Mouse (Mus musculus) liver, embryonic 14.5 days (tissue): Measurements from ENCODE around the gene Tnfaip8l1. TPM values are rescaled to one million over a fixed set of nuclear protein-coding genes. Genes with fewer than 3 reads are reported as not detected.
A peak's percentile ranks its signal among the peaks of the same experiment; 100 is the strongest.

Source experiments
- ATAC-seq: fragments of 200-750 bp; cut with Nextera tagmentation; 2 replicates; pipeline ENCODE4 v1.8.0; 2017; ENCODE audit warnings: moderate number of reproducible peaks, mild to moderate bottlenecking, moderate library complexity; ENCODE audit not compliant: insufficient read depth
- DNase-seq, 3 experiments: peaks; one replicate each; pipeline ENCODE4 v3.0.0-alpha.2; 2012 to 2013; ENCODE audit warnings: low read depth in 3 of 3, low spot score in 3 of 3
- H3K27ac ChIP-seq: fragments of 300-500 bp; sonication (generic); 2 replicates; pipeline ENCODE4 v1.5.1; 2014; ENCODE audit warnings: moderate library complexity, mild to moderate bottlenecking, control low read depth, inconsistent platforms
- H3K27me3 ChIP-seq: fragments of 300-500 bp; sonication (generic); 2 replicates; pipeline ENCODE4 v1.6.1; 2014; ENCODE audit warnings: mild to moderate bottlenecking, low read length, moderate library complexity; ENCODE audit not compliant: control insufficient read depth, insufficient read depth
- H3K36me3 ChIP-seq: fragments of 300-500 bp; sonication (generic); replicated peaks from 2 replicates; pipeline ENCODE4 v1.6.1; 2014; ENCODE audit warnings: low read depth; ENCODE audit not compliant: control insufficient read depth, insufficient read depth
- H3K4me1 ChIP-seq, 2 experiments: fragments of 200-500 bp in 1 of 2; fragments of 300-500 bp in 1 of 2; sonication (generic) in 1 of 2; replicated peaks; 2 replicates each; pipeline ENCODE4 v1.6.1; 2012 to 2014; ENCODE audit warnings: antibody characterized with exemption in 1 of 2, inconsistent platforms in 1 of 2, low read length in 1 of 2; ENCODE audit not compliant: control insufficient read depth in 2 of 2, insufficient read depth in 2 of 2
- H3K4me2 ChIP-seq: fragments of 300-500 bp; sonication (generic); 2 replicates; pipeline ENCODE4 v1.6.1; 2014; ENCODE audit warnings: low read depth, mild to moderate bottlenecking, control low read depth, moderate library complexity
- H3K4me3 ChIP-seq, 2 experiments: fragments of 200-500 bp in 1 of 2; fragments of 300-500 bp in 1 of 2; sonication (generic) in 1 of 2; 2 replicates each; pipeline ENCODE4 v1.5.1; 2012 to 2014; ENCODE audit warnings: low read depth in 2 of 2, low read length in 2 of 2, mild to moderate bottlenecking in 2 of 2, control low read depth in 1 of 2, inconsistent platforms in 1 of 2, moderate library complexity in 1 of 2; ENCODE audit not compliant: insufficient read depth in 1 of 2
- H3K9ac ChIP-seq: fragments of 300-500 bp; sonication (generic); replicated peaks from 2 replicates; pipeline ENCODE4 v1.6.1; 2014; ENCODE audit warnings: mild to moderate bottlenecking, control low read depth, moderate library complexity
- H3K9me3 ChIP-seq: fragments of 300-500 bp; sonication (generic); 2 replicates; pipeline ENCODE4 v1.6.1; 2016; ENCODE audit warnings: low read length, mixed read lengths; ENCODE audit not compliant: control insufficient read depth
- CTCF ChIP-seq: IDR thresholded peaks from 2 replicates; pipeline ENCODE4 v1.5.1; 2016; ENCODE audit warnings: antibody characterized with exemption, low read depth, control low read depth
- EP300 ChIP-seq: IDR thresholded peaks from 2 replicates; pipeline ENCODE4 v1.6.1; 2016; ENCODE audit warnings: antibody characterized with exemption, low read depth
- WGBS: fragments of 180-500 bp; shearing (Covaris S2); extraction: QIAGEN DNeasy Blood & Tissue Kit; methylation state at CpG from one replicate; pipeline ENCODE4 v1.1.7; 2014; ENCODE audit not compliant: insufficient replicate concordance; 5-methylcytosine and 5-hydroxymethylcytosine counted together
- polyA plus RNA-seq, 2 experiments: library from polyadenylated mRNA; depleted of rRNA in 1 of 2; stranded (reverse) in 1 of 2; unstranded in 1 of 2; fragments of >200 nt; fragmentation: Nextera tagmentation in 1 of 2; extraction: Ambion mirVana in 1 of 2; gene quantifications; 2 replicates each; pipeline versions ENCODE4 v1.2.1 to v1.2.3; 2012 to 2014

Gene Tnfaip8l1
- polyA plus RNA-seq, 2 experiments: 1.5 to 2.7 TPM

- Histone ChIP-seq H3K36me3 (peaks cover 6% of the 10 kb centered on the region; the same call in 1 of the 2 replicates), H3K27ac (no peak overlapping the region), H3K9ac (no peak overlapping the region), H3K27me3 (no peaks in the 10 kb centered on the region), H3K4me1 (no peaks in the 10 kb centered on the region; a peak in 1 of 4 replicates), H3K4me2 (no peak overlapping the region), H3K9me3 (no peaks in the 10 kb centered on the region), H3K4me3 (no peak overlapping the region)
- ATAC-seq: no peak
- WGBS: 54% methylated on average over 10 of the region's 10 CpGs
- DNase-seq: no peak
- TF ChIP-seq EP300: no peak
- TF ChIP-seq CTCF: no peak
Measured at GRCm38 (mm10) chr17:56173401-56174046, 11.2 kb downstream of the Tnfaip8l1 start.

- H3K9me3 ChIP-seq: no peaks in the 10 kb centered on the region
- peaks cover 12% of the 10 kb centered on the region; the same call in 1 of the 2 replicates for H3K36me3 ChIP-seq
- H3K27me3 ChIP-seq: no peaks in the 10 kb centered on the region
- TF ChIP-seq CTCF (no peak), EP300 (no peak)
- no peak for DNase-seq
- H3K4me2 ChIP-seq: no peak overlapping the region
- no peak overlapping the region for H3K9ac ChIP-seq
- WGBS: 86% methylated on average over 3 of the region's 3 CpGs
- H3K4me1 ChIP-seq: no peaks in the 10 kb centered on the region; a peak in 1 of 4 replicates
- no peak overlapping the region for H3K27ac ChIP-seq
- ATAC-seq: no peak
- no peak overlapping the region for H3K4me3 ChIP-seq
Measured at GRCm38 (mm10) chr17:56175416-56175815, 13.1 kb downstream of the Tnfaip8l1 start.

GRCm38 (mm10) chr17:56182975-56183657 is 20.8 kb downstream of the Tnfaip8l1 start:
- Histone ChIP-seq H3K27me3 (no peaks in the 10 kb centered on the region), H3K4me2 (peak overlapping the region; percentile 73), H3K4me3 (peak overlapping the region; percentile 79 to 84), H3K9me3 (no peaks in the 10 kb centered on the region), H3K4me1 (peaks cover 0 to 10% of the 10 kb centered on the region in 2 experiments; a peak in 3 of 4 replicates), H3K27ac (peak overlapping the region; percentile 11), H3K36me3 (peaks cover 10% of the 10 kb centered on the region), H3K9ac (peak overlapping the region; percentile 82)
- under 1% methylated on average over 14 of the region's 14 CpGs for WGBS
- TF ChIP-seq CTCF (0 out of 2 replicates have a peak, but pooled peaks have one; percentile 5), EP300 (no peak)
- peak; percentile 22 to 35 (median 29) for DNase-seq
- peak; percentile 60 for ATAC-seq

GRCm38 (mm10) chr17:56183658-56184103 is 21.4 kb downstream of the Tnfaip8l1 start, which contains the start of gene Mydgf:
Gene Mydgf (minus strand): TSS chr17:56183920.
- Histone ChIP-seq H3K9ac (peak within 1 kb of the TSS; percentile 82), H3K36me3 (peaks cover 10% of the 10 kb centered on the region), H3K4me2 (peak within 1 kb of the TSS; percentile 73), H3K9me3 (no peaks in the 10 kb centered on the region), H3K27me3 (no peaks in the 10 kb centered on the region), H3K4me1 (peaks cover 0 to 10% of the 10 kb centered on the region in 2 experiments; a peak in 3 of 4 replicates), H3K27ac (peak within 1 kb of the TSS; percentile 44), H3K4me3 (peak within 1 kb of the TSS; percentile 79 to 84)
- ATAC-seq: peak; percentile 88
- TF ChIP-seq CTCF (peak; percentile 29; the same call in 1 of the 2 replicates), EP300 (no peak)
- WGBS: under 1% methylated on average over 47 of the region's 47 CpGs
- DNase-seq: peak; percentile 87 to 88 (median 88)
